Mouse (Mus musculus) gastrocnemius, postnatal 36 days (tissue): ENCODE data around the gene Gtf2f1. TPM values are rescaled to one million over a fixed set of nuclear protein-coding genes. Genes with fewer than 3 reads are reported as not detected.

Experiments used
- DNase-seq, 2 experiments: peaks; one replicate each; pipeline ENCODE4 v3.0.0; 2022
- intact Hi-C: fragments of 180-260 bp; cut with DNase I; formaldehyde crosslinking; loops from one replicate; pipeline ENCODE4 v1.15.1; 2025
- total RNA-seq, 2 experiments: library from RNA; stranded (reverse); gene quantifications; 2 replicates each; pipeline ENCODE4 v1.2.3; 2021

Gtf2f1 gene
- total RNA-seq, 2 experiments from 2014 or later: 15.1 to 16.8 TPM

- peak in 1 of 2 experiments; percentile 10 for DNase-seq
- intact Hi-C loops: no loop called here
These were observed 30.0 kb downstream of the Gtf2f1 start for GRCm38 (mm10) chr17:56981049-56981448.

- DNase-seq: no peak
- intact Hi-C loops: no loop called here
These were observed 31.6 kb downstream of the Gtf2f1 start for GRCm38 (mm10) chr17:56979524-56979923.

- no peak for DNase-seq
- intact Hi-C loops: no loop called here
These were observed 34.3 kb downstream of the Gtf2f1 start for GRCm38 (mm10) chr17:56976531-56977390.

GRCm38 (mm10) chr17:56975391-56975790, 35.7 kb downstream of the Gtf2f1 start:
- intact Hi-C loops: no loop called here
- DNase-seq: no peak

GRCm38 (mm10) chr17:56974708-56975240, 36.3 kb downstream of the Gtf2f1 start:
- no peak for DNase-seq
- intact Hi-C loops: no loop called here

- intact Hi-C loops: no loop called here
- DNase-seq: no peak
These were observed 37.0 kb downstream of the Gtf2f1 start for GRCm38 (mm10) chr17:56973956-56974707.

- intact Hi-C loops: no loop called here
- DNase-seq: no peak
These were observed 41.0 kb downstream of the Gtf2f1 start for GRCm38 (mm10) chr17:56970081-56970480.

- no peak for DNase-seq
- intact Hi-C loops: no loop called here
These were observed 41.8 kb downstream of the Gtf2f1 start for GRCm38 (mm10) chr17:56969321-56969720.

- intact Hi-C loops: no loop called here
- no peak for DNase-seq
These were observed 47.4 kb downstream of the Gtf2f1 start for GRCm38 (mm10) chr17:56963646-56964045.

GRCm38 (mm10) chr17:56962642-56963405, 48.3 kb downstream of the Gtf2f1 start:
- intact Hi-C loops: no loop called here
- DNase-seq: no peak

GRCm38 (mm10) chr17:56961880-56962279, 49.2 kb downstream of the Gtf2f1 start:
- no peak for DNase-seq
- intact Hi-C loops: no loop called here

GRCm38 (mm10) chr17:56958667-56959066, 52.4 kb downstream of the Gtf2f1 start:
- DNase-seq: no peak
- intact Hi-C loops: no loop called here

- no peak for DNase-seq
- intact Hi-C loops: no loop called here
These were observed 53.2 kb downstream of the Gtf2f1 start for GRCm38 (mm10) chr17:56957763-56958429.

GRCm38 (mm10) chr17:56954871-56955270, 56.2 kb downstream of the Gtf2f1 start:
- DNase-seq: no peak
- intact Hi-C loops: no loop called here

Other genes starting within 250 kb of the Gtf2f1 start
- gene Dus3l, start 246.5 kb downstream of the Gtf2f1 start, total RNA-seq: 10 to 100 TPM; 13.4 to 16.1 TPM
- under 1 TPM in 1 of 2 experiments, not detected in 1; 0.12 TPM for gene Prr22, start 241.0 kb downstream of the Gtf2f1 start, total RNA-seq
- gene Rfx2, start 180.3 kb downstream of the Gtf2f1 start, total RNA-seq: 1 to 10 TPM; 1.8 to 2.5 TPM
- not detected for gene Acsbg2, start 136.8 kb downstream of the Gtf2f1 start, total RNA-seq
- gene 1700061G19Rik, start 135.8 kb downstream of the Gtf2f1 start, total RNA-seq: not detected
- gene Mllt1, start 75.9 kb downstream of the Gtf2f1 start, total RNA-seq: 10 to 100 TPM; 16.6 to 17.6 TPM
- not detected for gene Acer1, start 29.2 kb downstream of the Gtf2f1 start, total RNA-seq
- gene Clpp, start 21.0 kb downstream of the Gtf2f1 start, total RNA-seq: 10 to 100 TPM; 28.7 to 33.4 TPM
- 10 to 100 TPM; 21.6 to 22.7 TPM for gene Alkbh7, start 13.9 kb downstream of the Gtf2f1 start, total RNA-seq
- not detected for gene Pspn, start 11.3 kb downstream of the Gtf2f1 start, total RNA-seq
- gene Gm17949, start 181 bp upstream of the Gtf2f1 start, total RNA-seq: not detected
- gene Khsrp, start 20.2 kb upstream of the Gtf2f1 start, total RNA-seq: 10 to 100 TPM; 20.8 to 27.9 TPM
- not detected for gene Slc25a41, start 30.4 kb upstream of the Gtf2f1 start, total RNA-seq
- under 1 TPM; 0.51 to 0.57 TPM for gene Crb3, start 47.8 kb upstream of the Gtf2f1 start, total RNA-seq
- 10 to 100 TPM; 34.1 to 48.5 TPM for gene Slc25a23, start 48.6 kb upstream of the Gtf2f1 start, total RNA-seq
- gene Dennd1c, start 67.2 kb upstream of the Gtf2f1 start, total RNA-seq: under 1 TPM; 0.43 to 0.54 TPM
- gene Tubb4a, start 76.5 kb upstream of the Gtf2f1 start, total RNA-seq: 1 to 10 TPM; 1.3 to 1.4 TPM
- gene Tnfsf9, start 94.0 kb upstream of the Gtf2f1 start, total RNA-seq: under 1 TPM in 1 of 2 experiments, not detected in 1; 0.41 TPM
- gene Cd70, start 138.5 kb upstream of the Gtf2f1 start, total RNA-seq: not detected
- gene Tnfsf14, start 182.9 kb upstream of the Gtf2f1 start, total RNA-seq: under 1 TPM in 1 of 2 experiments, not detected in 1; 0.18 TPM
- 10 to 100 TPM; 11.8 TPM for gene C3, start 216.8 kb upstream of the Gtf2f1 start, total RNA-seq
- 10 to 100 TPM; 20.5 to 22.6 TPM for gene Gpr108, start 237.2 kb upstream of the Gtf2f1 start, total RNA-seq
- gene Trip10, start 238.2 kb upstream of the Gtf2f1 start, total RNA-seq: 100 to 1,000 TPM; 142 to 152 TPM